Mouse (Mus musculus) forebrain, embryonic 10.5 days (tissue): ENCODE results near the gene Wnt2. TPM values are rescaled to one million over a fixed set of nuclear protein-coding genes. Genes with fewer than 3 reads are reported as not detected.

Experiments used
- DNase-seq: peaks from one replicate; pipeline ENCODE4 v3.0.0-alpha.2; 2017; ENCODE audit warnings: low spot score; ENCODE audit errors: extremely low spot score
- H3K27ac ChIP-seq: fragments of 300-500 bp; sonication (generic); 2 replicates; pipeline ENCODE4 v1.5.1; 2016; ENCODE audit warnings: mild to moderate bottlenecking
- H3K27me3 ChIP-seq: fragments of 300-500 bp; sonication (generic); 2 replicates; pipeline ENCODE4 v1.6.1; 2016; ENCODE audit warnings: mild to moderate bottlenecking; ENCODE audit not compliant: poor library complexity, severe bottlenecking
- H3K36me3 ChIP-seq: fragments of 300-500 bp; sonication (generic); replicated peaks from 2 replicates; pipeline ENCODE4 v1.6.1; 2016; ENCODE audit warnings: mild to moderate bottlenecking, moderate library complexity
- H3K4me1 ChIP-seq: fragments of 300-500 bp; sonication (generic); 2 replicates; pipeline ENCODE4 v1.6.1; 2016
- H3K4me3 ChIP-seq: fragments of 300-500 bp; sonication (generic); 2 replicates; pipeline ENCODE4 v1.5.1; 2016; ENCODE audit warnings: mild to moderate bottlenecking, moderate library complexity
- H3K9me3 ChIP-seq: fragments of 300-500 bp; sonication (generic); 2 replicates; pipeline ENCODE4 v1.6.1; 2016; ENCODE audit warnings: mild to moderate bottlenecking, moderate library complexity
- WGBS: fragments of 180-500 bp; shearing (Covaris S2); methylation state at CpG from one replicate; pipeline ENCODE4 v1.1.7; 2016; 5-methylcytosine and 5-hydroxymethylcytosine counted together
- polyA plus RNA-seq: library from polyadenylated mRNA; unstranded; fragments of >200 nt; fragmentation: Nextera tagmentation; extraction: Ambion mirVana; gene quantifications from 2 replicates; pipeline ENCODE4 v1.2.1, GENCODE M21; 2016

The Wnt2 gene
- 0.26 and 0.37 TPM in 2 replicates for polyA plus RNA-seq

- peaks cover 27% of the 10 kb centered on the region for H3K4me1 ChIP-seq
- H3K27me3 ChIP-seq = peaks cover 62% of the 10 kb centered on the region
- no peaks in the 10 kb centered on the region for H3K9me3 ChIP-seq
- H3K4me3 ChIP-seq = peak within 1 kb of the TSS; percentile 59
- under 1% methylated on average over 47 of the region's 47 CpGs for WGBS
- H3K27ac ChIP-seq = no peak within 1 kb of the TSS
- H3K36me3 ChIP-seq = no peaks in the 10 kb centered on the region
- peak; percentile 35 for DNase-seq
Observed at GRCm38 (mm10) chr6:18029746-18030656, at the start of gene Wnt2. TSS of gene Wnt2 (minus strand) at chr6:18030585.

GRCm38 (mm10) chr6:18078615-18079014, 48.2 kb upstream of the Wnt2 start:
- Histone ChIP-seq H3K27ac (no peak overlapping the region), H3K9me3 (no peaks in the 10 kb centered on the region), H3K27me3 (no peaks in the 10 kb centered on the region), H3K36me3 (no peaks in the 10 kb centered on the region), H3K4me1 (no peaks in the 10 kb centered on the region), H3K4me3 (no peak overlapping the region)
- 33% methylated on average over 1 of the region's 1 CpGs for WGBS
- no peak for DNase-seq

- Histone ChIP-seq H3K4me3 (no peak overlapping the region), H3K9me3 (no peaks in the 10 kb centered on the region), H3K27ac (no peak overlapping the region), H3K36me3 (no peaks in the 10 kb centered on the region), H3K4me1 (no peaks in the 10 kb centered on the region), H3K27me3 (no peaks in the 10 kb centered on the region)
- DNase-seq = no peak
- 92% methylated on average over 7 of the region's 7 CpGs for WGBS
Observed at GRCm38 (mm10) chr6:18076986-18077385, 46.6 kb upstream of the Wnt2 start.

- H3K36me3 ChIP-seq = no peaks in the 10 kb centered on the region
- 82% methylated on average over 5 of the region's 5 CpGs for WGBS
Observed at GRCm38 (mm10) chr6:18076577-18076976, 46.2 kb upstream of the Wnt2 start.

GRCm38 (mm10) chr6:18057899-18058298, 27.5 kb upstream of the Wnt2 start:
- Histone ChIP-seq H3K9me3 (no peaks in the 10 kb centered on the region), H3K36me3 (no peaks in the 10 kb centered on the region), H3K27me3 (no peaks in the 10 kb centered on the region), H3K4me3 (no peak overlapping the region), H3K27ac (no peak overlapping the region), H3K4me1 (no peaks in the 10 kb centered on the region)
- no peak for DNase-seq
- 86% methylated on average over 4 of the region's 4 CpGs for WGBS

More at GRCm38 (mm10) chr6:18076577-18076976, 46.2 kb upstream of the Wnt2 start:
- Histone ChIP-seq H3K27me3 (no peaks in the 10 kb centered on the region), H3K4me1 (no peaks in the 10 kb centered on the region), H3K27ac (no peak overlapping the region), H3K4me3 (no peak overlapping the region), H3K9me3 (no peaks in the 10 kb centered on the region)
- DNase-seq = no peak

- H3K27me3 ChIP-seq = no peaks in the 10 kb centered on the region
- H3K9me3 ChIP-seq = no peaks in the 10 kb centered on the region
- 77% methylated on average over 5 of the region's 5 CpGs for WGBS
- H3K4me1 ChIP-seq = no peaks in the 10 kb centered on the region
- H3K36me3 ChIP-seq = no peaks in the 10 kb centered on the region
- H3K4me3 ChIP-seq = no peak overlapping the region
- no peak overlapping the region for H3K27ac ChIP-seq
- no peak for DNase-seq
Observed at GRCm38 (mm10) chr6:18051702-18052101, 21.3 kb upstream of the Wnt2 start.

- no peak overlapping the region for H3K27ac ChIP-seq
Observed at GRCm38 (mm10) chr6:18044299-18044698, 13.9 kb upstream of the Wnt2 start.

GRCm38 (mm10) chr6:18043172-18043571, 12.8 kb upstream of the Wnt2 start:
- H3K36me3 ChIP-seq = no peaks in the 10 kb centered on the region
- no peak overlapping the region for H3K4me3 ChIP-seq
- H3K27ac ChIP-seq = no peak overlapping the region
- H3K27me3 ChIP-seq = no peaks in the 10 kb centered on the region
- H3K9me3 ChIP-seq = no peaks in the 10 kb centered on the region
- 86% methylated on average over 5 of the region's 5 CpGs for WGBS
- H3K4me1 ChIP-seq = no peaks in the 10 kb centered on the region
- DNase-seq = no peak

More at GRCm38 (mm10) chr6:18044299-18044698, 13.9 kb upstream of the Wnt2 start:
- no peaks in the 10 kb centered on the region for H3K27me3 ChIP-seq
- H3K4me3 ChIP-seq = no peak overlapping the region
- no peaks in the 10 kb centered on the region for H3K9me3 ChIP-seq
- H3K36me3 ChIP-seq = no peaks in the 10 kb centered on the region
- H3K4me1 ChIP-seq = no peaks in the 10 kb centered on the region
- DNase-seq = no peak
- WGBS = 88% methylated on average over 4 of the region's 4 CpGs

GRCm38 (mm10) chr6:18032271-18032670, 1.9 kb upstream of the Wnt2 start:
- Histone ChIP-seq H3K4me1 (peaks cover 27% of the 10 kb centered on the region), H3K36me3 (no peaks in the 10 kb centered on the region), H3K27me3 (peaks cover 62% of the 10 kb centered on the region), H3K4me3 (peak overlapping the region; percentile 59), H3K27ac (no peak overlapping the region), H3K9me3 (no peaks in the 10 kb centered on the region)
- 20% methylated on average over 6 of the region's 6 CpGs for WGBS
- DNase-seq = no peak

- peaks cover 62% of the 10 kb centered on the region for H3K27me3 ChIP-seq
- peak; percentile 24 for DNase-seq
- peaks cover 27% of the 10 kb centered on the region for H3K4me1 ChIP-seq
- under 1% methylated on average over 28 of the region's 29 CpGs for WGBS
- no peaks in the 10 kb centered on the region for H3K36me3 ChIP-seq
- H3K4me3 ChIP-seq = peak overlapping the region; percentile 59
- no peaks in the 10 kb centered on the region for H3K9me3 ChIP-seq
- H3K27ac ChIP-seq = no peak overlapping the region
Observed at GRCm38 (mm10) chr6:18031509-18032010, 1.2 kb upstream of the Wnt2 start.

GRCm38 (mm10) chr6:18030868-18031508, 603 bp upstream of the Wnt2 start:
- Histone ChIP-seq H3K27me3 (peaks cover 62% of the 10 kb centered on the region), H3K36me3 (no peaks in the 10 kb centered on the region), H3K4me3 (peak overlapping the region; percentile 59), H3K4me1 (peaks cover 27% of the 10 kb centered on the region), H3K27ac (no peak overlapping the region), H3K9me3 (no peaks in the 10 kb centered on the region)
- DNase-seq = no peak
- 7% methylated on average over 12 of the region's 12 CpGs for WGBS

GRCm38 (mm10) chr6:18024133-18024794, 6.1 kb downstream of the Wnt2 start:
- Histone ChIP-seq H3K4me3 (no peak overlapping the region), H3K36me3 (no peaks in the 10 kb centered on the region), H3K4me1 (no peaks in the 10 kb centered on the region), H3K27ac (no peak overlapping the region), H3K9me3 (no peaks in the 10 kb centered on the region), H3K27me3 (peaks cover 17% of the 10 kb centered on the region)
- no peak for DNase-seq
- WGBS = 94% methylated on average over 8 of the region's 8 CpGs
